Mouse (Mus musculus): Measurements from ENCODE around the gene Islr2. TPM values are rescaled to one million over a fixed set of nuclear protein-coding genes. Genes with fewer than 3 reads are reported as not detected.
"Not testable (repeated sequence)": the region's sequence is repeated elsewhere in the genome, so short reads cannot be mapped to it uniquely, and the experiment has no call there.

The Islr2 gene
- 0.67 and 0.85 TPM in 2 replicates for polyA plus RNA-seq (2011; ENCODE audit: insufficient read depth, insufficient read length, low read depth, missing spikeins)

GRCm38 (mm10) chr9:58203516-58204447 is at the start of gene Islr2, which contains the start of gene Islr:
TSS of gene Islr2 (minus strand) at chr9:58204319.
TSS of gene Islr (minus strand) at chr9:58204306.
- peak; percentile 40 for TF ChIP-seq CTCF (IDR thresholded peaks at IDR 0.05; ENCODE audit: low read depth, low read length)
- peak; percentile 34; the same call in 1 of the 2 replicates for TF ChIP-seq EP300 (IDR thresholded peaks at IDR 0.05; ENCODE audit: insufficient read depth, low read depth, low read length)
- TF ChIP-seq POLR2A (IDR thresholded peaks at IDR 0.05; ENCODE audit: insufficient read depth, low read length): no peak
- H3K9me3 ChIP-seq (replicated peaks; ENCODE audit: control insufficient read depth, insufficient read depth, low read length, poor library complexity, severe bottlenecking): no peaks in the 10 kb centered on the region
- no peak within 1 kb of the TSS for H3K27ac ChIP-seq (ENCODE audit: insufficient read depth, low read length)
- peak within 1 kb of the TSS; percentile 43; the same call in 1 of the 2 replicates for H3K9ac ChIP-seq (ENCODE audit: low read depth, poor library complexity, severe bottlenecking)
- H3K4me3 ChIP-seq (ENCODE audit: low read depth, low read length): peak within 1 kb of the TSS; percentile 62
- H3K27me3 ChIP-seq (ENCODE audit: control insufficient read depth, insufficient read depth, low read length, poor library complexity, severe bottlenecking): peaks cover 3% of the 10 kb centered on the region; the same call in 1 of the 2 replicates
- no peaks in the 10 kb centered on the region for H3K36me3 ChIP-seq (ENCODE audit: control insufficient read depth, insufficient read depth, low read length, poor library complexity, severe bottlenecking)
- no peaks in the 10 kb centered on the region for H3K4me1 ChIP-seq (ENCODE audit: control insufficient read depth, insufficient read depth, low read length)

GRCm38 (mm10) chr9:58253805-58254122 is 49.6 kb upstream of the Islr2 start:
- Histone ChIP-seq H3K27ac (ENCODE audit: insufficient read depth, low read length) (peak overlapping the region; percentile 57), H3K9ac (ENCODE audit: low read depth, poor library complexity, severe bottlenecking) (peak overlapping the region; percentile 64), H3K4me3 (ENCODE audit: low read depth, low read length) (peak overlapping the region; percentile 91), H3K36me3 (ENCODE audit: control insufficient read depth, insufficient read depth, low read length, poor library complexity, severe bottlenecking) (peaks cover 11% of the 10 kb centered on the region; the same call in 1 of the 2 replicates), H3K4me1 (ENCODE audit: control insufficient read depth, insufficient read depth, low read length) (peaks cover 14% of the 10 kb centered on the region)
- not testable (repeated sequence) for H3K9me3 ChIP-seq (replicated peaks; ENCODE audit: control insufficient read depth, insufficient read depth, low read length, poor library complexity, severe bottlenecking); H3K27me3 ChIP-seq (ENCODE audit: control insufficient read depth, insufficient read depth, low read length, poor library complexity, severe bottlenecking)

- TF ChIP-seq POLR2A (IDR thresholded peaks at IDR 0.05; ENCODE audit: insufficient read depth, low read length): peak; percentile 44
- peak; percentile 88 for TF ChIP-seq CTCF (IDR thresholded peaks at IDR 0.05; ENCODE audit: low read depth, low read length)
- peak; percentile 86 for TF ChIP-seq EP300 (IDR thresholded peaks at IDR 0.05; ENCODE audit: insufficient read depth, low read depth, low read length)
- peaks cover 14% of the 10 kb centered on the region for H3K4me1 ChIP-seq (ENCODE audit: control insufficient read depth, insufficient read depth, low read length)
- no peaks in the 10 kb centered on the region for H3K9me3 ChIP-seq (replicated peaks; ENCODE audit: control insufficient read depth, insufficient read depth, low read length, poor library complexity, severe bottlenecking)
- peak within 1 kb of the TSS; percentile 91 for H3K4me3 ChIP-seq (ENCODE audit: low read depth, low read length)
- peak within 1 kb of the TSS; percentile 64 for H3K9ac ChIP-seq (ENCODE audit: low read depth, poor library complexity, severe bottlenecking)
- H3K27me3 ChIP-seq (ENCODE audit: control insufficient read depth, insufficient read depth, low read length, poor library complexity, severe bottlenecking): no peaks in the 10 kb centered on the region
- peaks cover 8% of the 10 kb centered on the region; the same call in 1 of the 2 replicates for H3K36me3 ChIP-seq (ENCODE audit: control insufficient read depth, insufficient read depth, low read length, poor library complexity, severe bottlenecking)
- peak within 1 kb of the TSS; percentile 57 for H3K27ac ChIP-seq (ENCODE audit: insufficient read depth, low read length)
Measured at GRCm38 (mm10) chr9:58253033-58253804, 49.1 kb upstream of the Islr2 start, which contains the start of gene Stoml1. TSS of gene Stoml1 (plus strand) at chr9:58253164.

GRCm38 (mm10) chr9:58250730-58251129 is 46.6 kb upstream of the Islr2 start:
- not testable (repeated sequence) for H3K4me3 ChIP-seq (ENCODE audit: low read depth, low read length); H3K36me3 ChIP-seq (ENCODE audit: control insufficient read depth, insufficient read depth, low read length, poor library complexity, severe bottlenecking); H3K4me1 ChIP-seq (ENCODE audit: control insufficient read depth, insufficient read depth, low read length); H3K27me3 ChIP-seq (ENCODE audit: control insufficient read depth, insufficient read depth, low read length, poor library complexity, severe bottlenecking); H3K9me3 ChIP-seq (replicated peaks; ENCODE audit: control insufficient read depth, insufficient read depth, low read length, poor library complexity, severe bottlenecking)
- H3K9ac ChIP-seq (ENCODE audit: low read depth, poor library complexity, severe bottlenecking): peak overlapping the region; percentile 89
- H3K27ac ChIP-seq (ENCODE audit: insufficient read depth, low read length): peak overlapping the region; percentile 96

GRCm38 (mm10) chr9:58250322-58250721 is 46.2 kb upstream of the Islr2 start:
- Histone ChIP-seq H3K27ac (ENCODE audit: insufficient read depth, low read length) (peak overlapping the region; percentile 96), H3K4me1 (ENCODE audit: control insufficient read depth, insufficient read depth, low read length) (peaks cover 2% of the 10 kb centered on the region), H3K4me3 (ENCODE audit: low read depth, low read length) (peak overlapping the region; percentile 25), H3K27me3 (ENCODE audit: control insufficient read depth, insufficient read depth, low read length, poor library complexity, severe bottlenecking) (no peaks in the 10 kb centered on the region), H3K36me3 (ENCODE audit: control insufficient read depth, insufficient read depth, low read length, poor library complexity, severe bottlenecking) (peaks cover 8% of the 10 kb centered on the region), H3K9me3 (replicated peaks; ENCODE audit: control insufficient read depth, insufficient read depth, low read length, poor library complexity, severe bottlenecking) (no peaks in the 10 kb centered on the region), H3K9ac (ENCODE audit: low read depth, poor library complexity, severe bottlenecking) (peak overlapping the region; percentile 89)
- TF ChIP-seq CTCF (IDR thresholded peaks at IDR 0.05; ENCODE audit: low read depth, low read length): no peak
- TF ChIP-seq EP300 (IDR thresholded peaks at IDR 0.05; ENCODE audit: insufficient read depth, low read depth, low read length): no peak
- TF ChIP-seq POLR2A (IDR thresholded peaks at IDR 0.05; ENCODE audit: insufficient read depth, low read length): no peak
